Mouse (Mus musculus) left cerebral cortex, postnatal 36 days (tissue): ENCODE results near the gene Fntb. TPM values are rescaled to one million over a fixed set of nuclear protein-coding genes. Genes with fewer than 3 reads are reported as not detected.
"Not testable (repeated sequence)": the region's sequence is repeated elsewhere in the genome, so short reads cannot be mapped to it uniquely, and the experiment has no call there.

Experiments used
- DNase-seq, 2 experiments: peaks; one replicate each; pipeline ENCODE4 v3.0.0; 2021 to 2022; ENCODE audit warnings: low spot score in 2 of 2, mixed read lengths in 1 of 2
- intact Hi-C: fragments of 180-260 bp; cut with DNase I; formaldehyde crosslinking; loops from one replicate; pipeline ENCODE4 v1.15.1; 2025
- total RNA-seq, 2 experiments: library from RNA; stranded (reverse); gene quantifications; 2 replicates each; pipeline ENCODE4 v1.2.3; 2021

Fntb gene
- total RNA-seq, 2 experiments from 2014 or later, result 25.8 to 27.5 TPM

DNA sequence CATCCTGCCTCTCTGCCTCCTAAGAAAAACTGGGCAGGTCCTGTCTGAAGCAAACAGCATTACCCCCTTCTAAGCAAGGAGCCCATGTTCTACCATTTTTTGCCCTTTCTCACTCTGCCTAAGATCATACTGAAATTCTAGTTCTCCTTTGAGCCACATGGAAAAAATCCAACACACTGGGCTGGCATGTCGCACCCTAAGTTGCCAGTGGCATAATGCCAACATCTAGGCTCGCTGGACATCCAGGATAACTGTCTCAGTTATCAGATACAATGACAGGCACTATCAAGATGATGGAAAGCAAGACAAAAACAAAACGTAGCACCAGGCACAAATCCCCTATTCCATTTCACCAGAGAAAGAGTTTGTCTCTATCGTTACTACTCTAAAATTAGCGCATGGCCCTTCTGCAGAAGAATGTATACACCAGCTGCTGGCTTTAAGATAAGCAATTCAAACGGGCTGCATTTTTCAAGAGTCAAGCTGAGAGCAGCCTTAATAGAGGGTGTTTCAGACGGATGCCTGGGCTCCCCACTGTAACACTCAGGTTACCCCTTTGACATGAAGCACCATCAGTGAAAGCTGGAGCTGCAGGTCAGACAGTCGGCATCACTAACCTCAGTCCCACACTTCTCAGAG lies 25.2 kb downstream of the Fntb start:
- DNase-seq, result no peak
- intact Hi-C loops, result no loop called here

DNA sequence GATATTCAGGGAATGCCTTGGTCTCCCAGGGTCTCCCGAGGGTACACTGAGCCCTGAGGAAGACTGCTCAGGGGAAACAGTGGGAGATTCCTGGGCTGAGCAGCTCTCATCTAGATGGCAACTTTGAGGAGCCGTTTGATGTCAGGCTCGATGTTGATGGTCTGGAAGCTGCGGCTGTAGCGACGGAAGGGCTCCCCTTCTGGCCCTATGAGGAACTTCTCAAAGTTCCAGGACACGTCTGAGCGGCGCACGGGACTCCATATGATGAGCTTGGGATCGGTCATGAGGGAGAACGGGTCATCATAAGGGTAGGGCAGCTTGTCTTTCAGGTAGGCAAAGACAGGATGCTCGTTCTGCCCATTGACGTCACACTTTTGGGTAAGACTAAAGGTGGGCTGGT lies 27.2 kb downstream of the Fntb start:
- intact Hi-C loops, DNase-seq: not testable (repeated sequence)

DNA sequence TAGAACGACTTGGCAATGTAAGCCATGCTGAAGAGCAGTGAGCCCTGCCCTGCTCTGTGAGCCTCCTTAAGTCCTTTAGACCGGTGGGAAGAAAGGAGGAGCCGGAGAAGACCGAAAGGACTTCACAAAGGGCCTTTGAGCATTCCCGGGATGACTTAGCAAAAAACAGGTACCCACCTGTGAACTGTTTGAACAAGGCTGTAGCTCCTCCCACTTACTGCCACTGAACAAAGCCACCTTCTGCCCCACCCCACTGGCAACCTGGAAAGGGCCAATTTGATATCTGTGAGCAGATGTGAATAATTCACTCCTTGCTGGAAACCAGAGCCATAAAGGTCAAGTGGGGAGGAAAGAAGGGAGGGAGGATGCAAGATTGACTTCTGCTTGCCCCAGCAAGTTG lies 30.0 kb downstream of the Fntb start, which contains the start of gene Gpx2:
Gene Gpx2 (minus strand): TSS at position 205 of the 400 bp plus-strand sequence.
- intact Hi-C loops, result no loop called here
- no peak for DNase-seq

DNA sequence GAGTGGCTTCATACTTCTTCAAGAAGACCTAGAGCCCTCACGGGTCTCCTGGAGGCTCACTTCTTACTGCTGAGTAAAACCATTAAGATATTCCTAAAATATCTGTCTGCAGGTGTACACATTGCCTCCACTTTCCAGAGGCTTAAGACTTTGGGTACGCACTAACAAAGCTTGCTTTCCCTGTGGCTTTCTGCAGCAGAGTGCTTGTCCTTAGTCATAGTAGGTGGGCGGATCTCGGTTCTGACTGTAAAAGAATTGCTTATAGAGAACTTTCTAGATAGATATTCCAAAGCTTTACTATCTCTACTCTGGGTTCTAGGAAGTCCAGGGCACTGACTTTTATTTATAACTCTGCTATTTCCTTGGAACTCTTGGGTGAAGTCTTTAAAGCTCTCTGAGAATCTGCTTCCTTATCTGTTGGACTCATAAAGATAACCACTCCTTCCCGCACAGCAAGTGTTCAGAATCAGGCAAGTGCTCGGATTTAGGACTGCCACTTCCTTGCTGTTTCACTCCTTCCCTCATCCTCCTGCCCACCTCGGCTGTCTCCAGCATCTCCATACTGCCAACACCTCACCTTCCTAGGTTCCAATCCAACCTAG lies 31.6 kb downstream of the Fntb start:
- DNase-seq, result no peak
- intact Hi-C loops, result no loop called here

DNA sequence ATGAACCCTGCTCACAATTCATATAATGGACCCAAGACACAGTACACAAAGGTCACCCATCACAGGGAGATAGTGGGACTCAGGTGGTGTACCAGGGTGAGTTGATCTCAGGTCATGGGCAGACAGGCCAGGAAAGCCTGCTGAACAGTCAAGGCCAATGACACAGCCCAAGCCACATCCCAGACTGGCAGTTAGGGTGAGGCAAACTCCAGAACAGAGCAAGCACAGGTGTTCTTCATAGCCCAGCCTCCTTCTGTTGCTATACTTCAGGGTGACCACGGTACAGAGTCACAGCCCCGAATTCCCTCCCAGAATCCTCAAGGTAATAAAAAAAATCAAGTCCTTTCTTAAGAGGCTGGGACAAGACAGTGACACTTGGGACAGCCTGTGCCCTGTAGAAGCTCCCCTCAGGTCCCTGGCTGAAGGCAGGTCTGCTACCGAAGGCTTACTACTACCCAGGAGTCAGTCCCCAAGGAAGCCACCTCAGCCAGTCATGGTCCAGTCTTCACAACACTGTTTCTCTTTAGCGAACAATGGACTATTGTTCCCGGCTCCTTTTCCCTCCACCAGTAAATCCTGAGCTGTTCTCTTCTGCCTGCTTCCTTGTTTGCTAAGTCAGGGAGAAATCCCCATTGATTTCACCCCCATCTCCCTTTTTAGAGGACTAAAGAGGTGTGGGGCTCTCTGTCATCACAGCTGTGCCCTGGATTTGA lies 32.8 kb downstream of the Fntb start:
- intact Hi-C loops, result no loop called here
- DNase-seq, result no peak

DNA sequence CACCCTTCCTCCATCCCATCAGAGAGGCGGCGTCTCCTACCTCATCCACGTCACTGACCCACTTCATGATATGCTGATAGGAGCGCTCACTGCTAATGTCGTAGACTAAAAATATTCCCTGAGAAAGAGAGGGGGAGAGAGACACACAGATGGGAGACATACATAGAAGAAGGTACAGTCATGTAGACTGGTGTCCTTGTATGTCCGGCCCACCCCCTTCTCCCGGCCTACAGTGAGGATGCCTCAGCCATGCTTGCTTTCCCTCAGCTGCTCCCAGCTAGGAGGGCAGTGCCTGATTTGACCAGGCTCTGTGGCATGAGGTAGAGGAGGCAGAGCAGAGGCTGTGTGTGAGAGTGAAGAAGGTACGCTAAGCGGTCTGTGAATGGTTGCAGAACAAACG lies 37.6 kb downstream of the Fntb start:
- peak in 1 of 2 experiments; percentile 53 for DNase-seq
- intact Hi-C loops, result no loop called here

DNA sequence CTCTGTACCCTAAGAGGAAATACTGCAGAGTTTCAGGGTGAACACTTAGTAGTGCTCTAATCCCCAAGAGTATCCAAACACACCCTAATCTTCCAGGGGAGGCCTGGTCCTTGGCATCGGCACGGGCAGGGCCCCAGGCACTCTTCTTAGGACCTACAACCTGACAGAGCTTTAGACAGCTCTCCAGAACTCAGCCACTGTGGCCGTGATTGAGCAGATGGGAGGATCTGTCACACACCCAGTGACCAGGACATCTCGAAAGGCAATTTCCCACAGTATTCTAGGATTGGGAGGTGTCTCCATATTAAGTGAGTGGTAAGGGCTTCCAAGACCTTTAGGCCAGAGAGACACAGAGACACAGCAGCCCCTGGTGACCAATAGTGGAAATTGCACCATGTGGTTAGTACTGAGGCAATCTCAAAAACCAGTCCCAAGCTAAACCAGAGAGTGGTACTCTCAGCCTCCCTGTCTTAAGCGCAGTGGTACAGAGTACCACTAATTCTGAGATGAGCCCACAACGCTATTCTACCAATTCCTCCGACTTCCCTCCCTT lies 38.4 kb downstream of the Fntb start:
- intact Hi-C loops, result no loop called here
- DNase-seq, result no peak

DNA sequence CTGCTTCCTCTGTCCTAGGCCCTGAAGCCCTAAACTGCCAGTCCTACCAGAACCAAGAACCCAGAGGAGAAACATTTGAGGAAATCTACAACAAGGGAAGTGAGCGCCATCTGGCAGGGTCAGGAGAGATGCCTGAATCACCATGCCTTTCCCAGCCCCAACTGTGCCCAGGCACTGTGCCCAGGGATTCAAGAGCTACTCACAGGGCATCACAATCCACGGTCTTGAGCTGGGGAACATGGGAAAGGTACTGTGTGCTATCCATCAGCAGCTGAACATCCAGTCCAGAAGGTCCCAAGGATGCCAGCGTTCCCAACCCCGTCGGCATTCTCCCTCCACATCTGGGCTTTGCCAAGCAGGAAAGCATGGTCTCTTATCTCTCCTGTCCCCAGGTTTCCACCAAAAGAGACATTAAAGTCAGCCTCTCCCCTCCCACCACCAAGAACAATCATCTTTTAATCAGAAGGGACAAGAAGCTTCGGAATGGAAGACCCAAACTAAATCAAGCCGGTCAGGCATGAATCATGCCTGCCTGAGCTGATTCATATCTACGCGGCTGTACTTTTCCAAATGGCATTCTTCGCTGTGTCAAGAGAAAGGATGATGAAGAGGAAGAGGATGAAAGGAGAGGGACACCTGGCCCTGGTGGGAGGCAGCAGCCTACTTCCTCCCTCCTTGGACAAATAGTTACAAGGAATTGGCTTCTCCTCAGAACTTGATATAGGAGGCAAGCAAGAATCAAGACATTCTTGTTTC lies 39.8 kb downstream of the Fntb start:
- DNase-seq, result no peak

DNA sequence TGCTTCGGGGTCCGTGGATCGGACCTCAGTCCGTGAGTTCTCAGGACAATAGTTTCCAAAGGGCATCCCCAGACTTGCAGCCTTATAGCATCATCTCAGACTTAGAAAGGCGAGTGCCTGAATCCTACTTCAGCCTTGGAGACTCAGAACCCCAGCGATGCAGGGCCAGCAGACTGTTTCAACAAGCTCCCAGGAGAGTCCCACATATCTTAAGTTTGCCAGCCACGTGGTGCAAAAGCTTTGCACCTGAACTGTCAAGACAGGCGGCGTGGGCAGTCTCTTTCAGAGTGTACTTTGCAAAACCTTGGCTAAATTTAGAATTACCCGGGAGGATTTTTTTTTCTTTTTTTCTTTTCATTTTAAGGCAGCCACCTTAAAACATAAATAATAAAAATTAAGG lies 42.4 kb downstream of the Fntb start:
- intact Hi-C loops, result no loop called here
- peak; percentile 56 to 75 for DNase-seq

More for the DNA sequence above, 39.8 kb downstream of the Fntb start:
- intact Hi-C loops, result no loop called here

DNA sequence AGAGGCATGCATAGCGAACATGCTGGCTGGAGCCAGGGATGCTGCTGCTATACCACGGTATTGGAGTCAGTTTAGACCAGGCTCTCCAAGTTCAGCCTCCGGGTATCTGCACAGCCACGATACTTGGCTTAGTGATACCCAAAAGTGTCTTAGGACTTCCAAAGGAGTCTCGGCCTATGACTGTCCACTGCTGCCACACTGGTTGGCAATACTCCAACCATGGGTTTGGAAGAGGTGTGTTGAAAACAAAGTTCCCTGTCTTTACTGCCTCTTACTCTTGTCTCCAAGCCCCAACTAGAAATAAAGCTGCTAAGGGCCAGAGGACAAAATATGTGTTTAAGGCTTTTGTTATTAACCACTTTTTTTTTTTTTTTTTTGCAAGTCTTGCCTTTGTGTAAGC lies 45.1 kb downstream of the Fntb start:
- intact Hi-C loops, result no loop called here
- DNase-seq, result no peak

DNA sequence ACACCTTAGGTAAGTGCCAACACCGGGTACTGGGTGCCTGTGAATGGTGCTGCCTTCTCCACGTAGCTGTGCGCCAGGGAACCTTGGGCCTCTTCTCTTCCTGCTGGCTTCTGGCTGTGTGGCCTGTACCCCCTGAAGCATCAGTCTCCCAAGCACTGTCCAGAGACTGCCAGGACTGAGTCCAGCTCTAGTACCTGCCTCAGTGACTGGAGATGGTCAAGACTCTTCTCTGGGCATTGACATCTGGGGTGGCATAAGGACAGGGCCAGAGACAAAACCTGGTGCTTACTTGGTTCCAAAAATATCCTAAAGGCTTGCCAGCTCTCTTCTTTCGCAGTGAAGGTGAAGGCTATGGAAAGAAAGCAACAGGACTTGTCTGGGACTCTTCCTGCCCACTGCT lies 45.6 kb downstream of the Fntb start:
- intact Hi-C loops, result no loop called here
- no peak for DNase-seq

DNA sequence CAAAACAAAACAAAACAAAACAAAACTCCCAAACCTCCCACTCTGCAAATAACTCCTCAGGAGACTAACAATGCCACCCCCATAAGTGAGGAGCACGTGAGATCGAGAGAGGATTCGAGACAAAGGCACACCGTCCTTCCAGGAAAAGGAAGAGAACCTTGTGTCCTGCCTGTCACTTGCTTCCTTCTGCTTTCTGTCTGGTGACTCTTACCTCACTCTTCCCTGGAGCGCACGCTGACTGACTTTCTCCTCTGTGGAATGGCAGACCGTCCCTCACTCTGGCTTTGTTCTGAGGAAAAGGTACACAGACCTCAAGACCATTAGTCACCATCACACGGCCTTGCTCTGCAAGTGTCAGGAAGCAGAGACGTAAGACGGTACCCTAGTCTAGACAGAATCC lies 48.2 kb downstream of the Fntb start:
- no peak for DNase-seq
- intact Hi-C loops, result no loop called here

DNA sequence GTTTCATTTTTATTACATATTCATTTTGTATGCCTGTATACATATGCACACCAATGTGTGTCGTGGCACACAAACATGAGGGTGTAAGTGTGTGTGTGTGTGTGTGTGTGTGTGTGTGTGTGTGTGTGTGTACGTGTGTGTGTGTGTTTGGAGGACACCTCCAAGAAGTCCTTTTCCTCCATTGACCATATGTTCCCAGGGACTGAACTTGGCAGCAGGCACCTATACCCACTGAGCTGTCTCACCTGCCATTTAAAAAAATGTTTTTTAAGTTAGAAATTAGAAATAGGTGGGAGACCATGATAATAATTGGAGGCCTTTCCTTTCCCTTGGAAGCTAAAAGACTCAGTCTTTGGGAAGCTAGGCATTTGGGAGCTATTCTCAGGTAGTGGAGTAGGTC lies 48.7 kb downstream of the Fntb start:
- DNase-seq, result no peak
- intact Hi-C loops, result no loop called here

DNA sequence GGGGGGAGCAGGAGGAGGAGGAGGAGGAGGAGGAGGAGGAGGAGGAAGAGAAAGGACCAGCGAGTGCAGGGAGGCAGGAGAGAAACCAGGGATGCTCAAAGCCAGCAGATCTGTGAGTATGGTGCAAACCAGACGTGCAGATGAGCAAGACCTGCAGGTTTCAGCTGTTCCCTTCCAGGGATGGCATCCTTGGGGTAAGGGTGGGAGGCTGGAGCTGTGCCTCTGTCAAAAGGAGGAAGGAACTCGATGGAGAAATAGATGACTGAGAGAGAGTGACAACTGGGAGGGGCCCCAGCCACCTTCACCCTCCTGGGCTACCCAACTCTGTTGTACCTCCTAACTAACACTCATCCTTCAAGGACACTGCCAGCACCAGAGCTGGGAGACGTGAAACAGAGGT lies 51.3 kb downstream of the Fntb start:
- intact Hi-C loops, result no loop called here
- DNase-seq, result no peak

DNA sequence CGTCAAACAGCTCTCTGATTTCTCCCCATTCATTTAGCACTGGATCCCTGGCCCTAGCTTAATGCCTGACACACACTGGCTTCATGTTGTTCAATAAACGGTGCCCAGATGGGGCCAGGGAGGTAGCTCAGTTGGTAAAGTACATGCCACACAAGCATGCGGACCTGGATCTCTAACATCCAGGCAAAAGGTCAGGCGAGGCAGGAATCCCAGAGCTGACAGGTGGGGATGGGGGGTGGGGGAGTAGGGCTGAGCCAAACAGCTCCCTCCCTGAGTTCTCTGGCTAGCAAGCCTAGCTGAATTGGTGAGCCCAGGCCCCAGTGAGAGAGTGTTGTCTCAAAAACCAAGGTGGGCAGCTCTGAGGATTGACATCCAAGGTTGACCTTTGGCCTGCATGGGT lies 51.8 kb downstream of the Fntb start:
- no peak for DNase-seq
- intact Hi-C loops, result no loop called here

DNA sequence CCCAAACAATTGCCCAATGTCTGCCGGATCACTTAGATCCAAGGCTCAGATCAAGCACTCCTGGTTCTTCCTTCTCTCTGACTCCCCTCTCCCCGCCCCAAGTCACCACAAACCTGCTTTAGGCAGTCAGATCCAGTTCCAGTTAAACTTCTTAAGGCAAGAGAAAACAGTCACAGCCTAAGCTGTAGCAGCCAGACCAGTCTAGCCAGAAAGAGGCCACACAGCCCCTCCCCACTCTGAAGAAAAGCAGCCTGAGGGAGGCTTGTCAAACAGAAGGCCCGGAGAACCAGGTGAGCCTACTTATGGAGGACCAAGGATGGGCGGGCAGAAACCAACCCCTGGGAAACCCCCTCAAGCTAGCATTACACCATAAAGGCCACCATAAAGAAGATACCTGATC lies 52.7 kb downstream of the Fntb start:
- no peak for DNase-seq
- intact Hi-C loops, result no loop called here

DNA sequence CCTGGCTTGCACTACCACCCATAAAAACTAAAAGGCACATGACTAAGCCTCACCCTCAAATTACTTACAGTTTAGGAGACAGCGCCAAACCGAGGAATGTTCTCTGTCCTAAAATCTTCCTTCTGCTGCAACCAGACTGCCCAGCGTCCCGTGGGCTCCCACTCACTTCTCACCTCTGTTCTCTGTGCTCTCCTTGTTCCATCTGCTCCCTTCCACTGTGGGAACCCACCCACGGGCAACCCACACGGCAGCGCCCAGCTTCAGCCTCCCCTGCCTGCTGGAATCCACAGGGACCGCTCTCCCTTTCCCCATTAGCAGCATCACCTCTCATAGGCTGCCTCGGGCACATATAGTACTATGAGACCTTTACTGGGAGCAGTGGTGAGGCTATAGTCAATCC lies 53.5 kb downstream of the Fntb start:
- peak; percentile 83 to 89 for DNase-seq
- intact Hi-C loops, result no loop called here

DNA sequence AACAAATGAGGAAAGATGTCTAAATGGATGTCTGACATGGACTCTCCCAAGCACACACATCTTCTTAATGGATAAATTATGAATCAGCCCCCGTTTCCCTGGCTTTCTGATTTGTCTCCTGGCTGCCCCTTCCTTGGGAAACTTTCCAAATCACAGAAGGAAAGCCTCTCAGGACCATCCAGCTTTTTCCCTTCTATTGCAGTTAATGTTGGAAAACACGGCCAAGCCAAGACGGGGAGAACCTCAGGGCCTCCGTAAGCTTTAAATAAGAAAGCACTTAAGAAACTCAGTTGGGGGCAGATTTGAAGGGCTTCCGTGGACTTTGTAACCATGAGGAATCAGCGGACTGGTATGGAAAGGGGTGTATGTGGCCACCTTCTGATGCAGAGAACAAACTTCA lies 54.4 kb downstream of the Fntb start:
- intact Hi-C loops, result loop anchor here (5.0 kb wide), 1 partner anchor 53 kb away; the partner anchor contains the start of genes Churc1 and Fntb
- no peak for DNase-seq

DNA sequence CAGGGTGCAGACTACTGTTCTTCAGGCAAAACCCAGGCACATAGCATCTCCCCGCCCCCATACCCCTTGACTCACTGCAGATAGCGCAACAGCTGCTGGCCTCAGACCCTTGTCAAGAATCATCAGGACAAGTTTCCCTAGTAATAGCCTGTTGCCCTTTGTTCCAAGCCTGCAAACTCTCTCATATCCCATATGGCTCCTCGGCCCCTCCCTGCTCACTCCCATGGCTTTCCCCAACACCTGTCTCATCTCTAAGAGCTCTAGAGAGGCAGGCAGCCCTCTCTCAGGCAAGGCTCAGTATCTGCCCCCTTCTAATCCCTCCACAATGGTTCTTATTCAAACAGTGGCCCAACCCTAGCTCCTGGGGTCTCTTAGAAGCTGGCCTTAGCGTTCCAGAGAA lies 55.2 kb downstream of the Fntb start:
- intact Hi-C loops, result loop anchor here (5.0 kb wide), 1 partner anchor 53 kb away; the partner anchor contains the start of genes Churc1 and Fntb
- no peak for DNase-seq
